Mouse (Mus musculus) hindbrain, embryonic 12.5 days (tissue): Measurements from ENCODE around the gene B3glct. TPM values are rescaled to one million over a fixed set of nuclear protein-coding genes. Genes with fewer than 3 reads are reported as not detected.

Experiments used
- ATAC-seq: fragments of 200-750 bp; cut with Nextera tagmentation; 2 replicates; pipeline ENCODE4 v1.8.0; 2017; ENCODE audit warnings: moderate TSS enrichment; ENCODE audit not compliant: low FRiP score
- H3K27ac ChIP-seq: fragments of 300-500 bp; sonication (generic); 2 replicates; pipeline ENCODE4 v1.5.1; 2016; ENCODE audit warnings: mild to moderate bottlenecking
- H3K27me3 ChIP-seq: fragments of 300-500 bp; sonication (generic); 2 replicates; pipeline ENCODE4 v1.6.1; 2016; ENCODE audit warnings: mild to moderate bottlenecking
- H3K36me3 ChIP-seq: fragments of 300-500 bp; sonication (generic); 2 replicates; pipeline ENCODE4 v1.6.1; 2016; ENCODE audit warnings: mild to moderate bottlenecking
- H3K4me1 ChIP-seq: fragments of 300-500 bp; sonication (generic); 2 replicates; pipeline ENCODE4 v1.6.1; 2016
- H3K4me2 ChIP-seq: fragments of 300-500 bp; sonication (generic); replicated peaks from 2 replicates; pipeline ENCODE4 v1.6.1; 2016; ENCODE audit warnings: mild to moderate bottlenecking
- H3K4me3 ChIP-seq: fragments of 300-500 bp; sonication (generic); 2 replicates; pipeline ENCODE4 v1.5.1; 2016; ENCODE audit warnings: mild to moderate bottlenecking
- H3K9ac ChIP-seq: fragments of 300-500 bp; sonication (generic); 2 replicates; pipeline ENCODE4 v1.6.1; 2016; ENCODE audit warnings: mild to moderate bottlenecking, moderate library complexity
- H3K9me3 ChIP-seq: fragments of 300-500 bp; sonication (generic); replicated peaks from 2 replicates; pipeline ENCODE4 v1.6.1; 2016; ENCODE audit warnings: mild to moderate bottlenecking
- WGBS: fragments of 180-500 bp; shearing (Covaris S2); methylation state at CpG from one replicate; pipeline ENCODE4 v1.1.7; 2016; 5-methylcytosine and 5-hydroxymethylcytosine counted together
- polyA plus RNA-seq: library from polyadenylated mRNA; unstranded; fragments of >200 nt; fragmentation: Nextera tagmentation; extraction: Ambion mirVana; gene quantifications from 2 replicates; pipeline ENCODE4 v1.2.1, GENCODE M21; 2016

The B3glct gene
- polyA plus RNA-seq, 1 experiment from 2014 or later: 16.3 TPM

DNA sequence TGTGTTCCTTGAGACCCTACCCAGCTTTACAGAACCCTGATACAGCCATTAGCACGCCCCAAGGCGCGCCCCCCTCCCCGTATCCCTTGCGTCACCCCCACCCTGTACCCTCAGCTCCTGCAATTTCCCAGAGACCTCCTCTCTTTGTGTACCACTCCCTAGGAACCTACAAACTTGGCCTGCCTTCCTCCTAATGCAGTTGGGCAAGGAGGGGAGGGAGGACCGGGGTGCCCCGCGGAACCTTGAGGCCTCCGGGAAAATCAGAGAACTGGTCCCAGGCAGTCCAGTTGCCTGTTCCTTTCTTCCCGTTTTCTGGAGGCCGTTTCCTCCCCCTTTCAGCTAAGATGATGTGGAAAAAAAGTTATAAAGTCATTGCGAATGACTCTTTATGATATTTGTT, 1.3 kb downstream of the B3glct start:
- Histone ChIP-seq H3K27ac (no peak overlapping the region), H3K27me3 (peaks cover 4% of the 10 kb centered on the region), H3K4me1 (peaks cover 10% of the 10 kb centered on the region), H3K9ac (peak overlapping the region; percentile 86; the same call in 1 of the 2 replicates), H3K4me3 (peak overlapping the region; percentile 76), H3K36me3 (no peaks in the 10 kb centered on the region), H3K9me3 (no peaks in the 10 kb centered on the region), H3K4me2 (peak overlapping the region; percentile 95)
- WGBS: 12% methylated on average over 12 of the region's 12 CpGs
- no peak for ATAC-seq

DNA sequence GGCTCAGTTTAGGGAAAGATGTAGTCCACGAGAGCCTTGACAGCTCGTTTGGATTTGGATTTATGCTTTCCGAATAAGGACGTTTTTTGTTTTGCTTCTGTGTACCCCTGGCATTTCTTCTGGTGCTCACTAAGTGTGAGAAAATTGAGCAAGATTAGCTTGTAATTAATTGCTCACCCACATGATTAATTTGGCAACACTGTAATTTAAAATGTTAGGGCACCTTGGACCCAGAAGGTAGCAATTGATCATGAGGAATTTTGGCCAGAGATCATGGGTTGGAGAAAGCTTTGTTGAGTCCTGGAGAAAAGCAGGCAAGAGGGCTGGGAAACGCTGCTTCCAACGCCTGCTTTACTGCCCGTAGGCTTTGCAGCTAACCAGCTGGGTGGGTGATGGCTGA, 1.9 kb downstream of the B3glct start:
- Histone ChIP-seq H3K27ac (no peak overlapping the region), H3K4me3 (no peak overlapping the region), H3K4me1 (peaks cover 10% of the 10 kb centered on the region), H3K9me3 (no peaks in the 10 kb centered on the region), H3K9ac (no peak overlapping the region), H3K4me2 (no peak overlapping the region), H3K36me3 (no peaks in the 10 kb centered on the region), H3K27me3 (peaks cover 4% of the 10 kb centered on the region)
- ATAC-seq: no peak
- 69% methylated on average over 7 of the region's 7 CpGs for WGBS

DNA sequence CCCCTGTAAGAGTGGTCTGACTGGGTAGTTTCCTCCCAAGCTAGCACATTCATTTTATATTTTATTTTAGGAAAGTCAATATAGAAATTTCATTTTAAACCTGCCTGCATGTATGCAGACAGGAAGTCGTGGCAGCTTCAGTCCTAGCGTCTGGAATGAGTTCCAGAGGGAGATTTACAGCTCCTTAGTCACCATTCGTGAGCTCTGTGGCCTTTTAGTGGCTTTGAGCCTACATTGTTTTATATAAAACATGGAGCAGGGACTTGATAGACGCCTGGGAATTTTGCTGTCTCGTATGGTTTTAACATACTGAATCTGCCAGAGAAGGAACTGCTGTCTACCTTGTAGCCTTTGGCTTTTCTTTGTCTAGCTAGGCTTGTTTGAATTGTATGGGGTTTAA, 2.9 kb downstream of the B3glct start:
- H3K9ac ChIP-seq: no peak overlapping the region
- no peak for ATAC-seq
- no peak overlapping the region for H3K4me3 ChIP-seq
- H3K36me3 ChIP-seq: no peaks in the 10 kb centered on the region
- H3K9me3 ChIP-seq: no peaks in the 10 kb centered on the region
- H3K27me3 ChIP-seq: peaks cover 4% of the 10 kb centered on the region
- WGBS: 74% methylated on average over 5 of the region's 5 CpGs
- no peak overlapping the region for H3K4me2 ChIP-seq
- peaks cover 10% of the 10 kb centered on the region for H3K4me1 ChIP-seq
- H3K27ac ChIP-seq: no peak overlapping the region

DNA sequence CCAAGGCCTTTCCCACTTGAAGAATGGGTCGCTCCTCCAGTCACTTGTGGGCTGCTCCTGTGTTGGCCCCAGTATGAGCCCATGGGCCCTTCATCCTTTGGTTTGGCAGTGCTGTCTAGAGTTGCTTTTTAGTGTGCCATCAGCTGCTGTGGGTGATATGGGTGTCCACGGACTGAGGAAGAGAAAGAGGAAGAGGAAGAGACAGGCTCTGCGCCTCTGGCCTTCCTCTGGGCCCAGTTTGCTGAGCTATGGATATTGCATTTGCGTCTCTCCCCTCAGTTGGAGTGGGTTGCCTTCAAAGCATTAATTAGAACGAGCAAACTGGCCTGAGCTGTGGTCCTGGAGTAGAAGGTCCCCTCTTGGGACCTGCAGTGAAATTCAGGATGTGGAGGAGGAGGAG, 11.8 kb downstream of the B3glct start:
- H3K9ac ChIP-seq: no peak overlapping the region
- 84% methylated on average over 5 of the region's 5 CpGs for WGBS
- H3K4me1 ChIP-seq: no peaks in the 10 kb centered on the region
- no peaks in the 10 kb centered on the region for H3K27me3 ChIP-seq
- H3K4me3 ChIP-seq: no peak overlapping the region
- no peak overlapping the region for H3K4me2 ChIP-seq
- no peak for ATAC-seq
- no peaks in the 10 kb centered on the region for H3K36me3 ChIP-seq
- no peaks in the 10 kb centered on the region for H3K9me3 ChIP-seq
- no peak overlapping the region for H3K27ac ChIP-seq

DNA sequence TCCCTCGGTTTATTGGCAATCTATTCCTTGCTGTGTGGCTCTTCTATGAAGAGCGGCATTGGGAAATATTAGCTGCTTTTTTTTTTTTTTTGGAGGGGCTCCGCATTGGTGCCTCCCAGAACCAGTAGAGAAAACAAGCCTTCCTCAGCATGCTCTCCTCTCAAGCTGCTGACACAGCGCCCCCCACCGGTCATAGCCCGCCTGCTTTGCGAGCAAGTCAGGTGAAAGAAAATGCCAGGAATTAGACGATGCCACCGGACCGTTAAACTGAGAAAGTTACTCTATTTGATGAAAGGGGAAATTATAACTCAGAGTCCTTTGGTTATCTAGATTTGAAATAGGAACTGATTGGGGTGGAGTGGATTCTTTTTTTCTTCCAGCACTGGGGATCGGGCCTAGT, 14.5 kb downstream of the B3glct start:
- no peak overlapping the region for H3K4me3 ChIP-seq
- WGBS: 76% methylated on average over 11 of the region's 11 CpGs
- no peak overlapping the region for H3K27ac ChIP-seq

DNA sequence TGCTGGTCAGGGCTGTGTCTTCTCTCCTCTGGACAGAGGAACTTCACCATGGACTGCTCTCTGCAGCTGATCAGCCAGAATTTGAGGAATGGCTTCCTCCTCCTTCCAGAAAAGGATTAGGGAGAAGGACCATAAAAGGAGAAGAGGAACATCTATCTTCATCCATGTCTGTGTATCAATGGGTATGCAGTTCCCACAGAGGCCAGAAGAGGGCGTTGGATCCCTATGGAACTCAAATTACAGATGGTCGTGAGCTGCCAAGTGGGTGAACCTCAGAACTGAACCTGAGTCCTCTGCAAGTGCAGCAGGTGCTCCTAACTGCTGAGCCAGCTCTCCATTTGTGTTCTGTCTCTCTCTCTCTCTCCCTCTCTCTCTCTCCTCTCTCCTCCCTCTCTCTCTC, 15.2 kb downstream of the B3glct start:
- Histone ChIP-seq H3K9me3 (no peaks in the 10 kb centered on the region), H3K9ac (no peak overlapping the region), H3K4me3 (no peak overlapping the region), H3K36me3 (peaks cover 7% of the 10 kb centered on the region; the same call in 1 of the 2 replicates), H3K4me1 (no peaks in the 10 kb centered on the region), H3K27me3 (no peaks in the 10 kb centered on the region), H3K4me2 (no peak overlapping the region), H3K27ac (no peak overlapping the region)
- ATAC-seq: no peak
- 77% methylated on average over 2 of the region's 2 CpGs for WGBS

More for the DNA sequence above, 14.5 kb downstream of the B3glct start:
- H3K9ac ChIP-seq: no peak overlapping the region
- H3K9me3 ChIP-seq: no peaks in the 10 kb centered on the region
- H3K4me1 ChIP-seq: no peaks in the 10 kb centered on the region
- no peaks in the 10 kb centered on the region for H3K27me3 ChIP-seq
- no peak overlapping the region for H3K4me2 ChIP-seq
- H3K36me3 ChIP-seq: peaks cover 7% of the 10 kb centered on the region; the same call in 1 of the 2 replicates
- no peak for ATAC-seq

DNA sequence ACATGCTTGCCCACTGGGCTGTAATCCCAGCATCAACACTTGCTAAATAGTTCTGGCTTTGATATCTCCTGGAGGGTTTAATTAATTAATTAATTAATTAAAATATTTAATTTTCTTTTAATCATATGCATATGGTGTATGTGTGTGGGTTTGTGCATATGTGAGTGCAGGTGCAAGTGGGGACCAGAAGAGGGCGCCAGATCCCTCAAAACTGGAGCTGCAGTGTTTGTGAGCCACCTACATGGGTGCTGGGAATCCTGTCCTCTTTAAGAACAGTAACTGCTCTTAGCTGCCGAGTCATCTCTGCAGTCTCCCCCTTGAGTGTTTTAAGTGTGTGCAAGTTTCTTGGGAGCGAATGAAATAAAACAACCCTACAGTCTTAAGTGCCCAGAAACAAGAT, 15.9 kb downstream of the B3glct start:
- ATAC-seq: no peak
- H3K9ac ChIP-seq: no peak overlapping the region

DNA sequence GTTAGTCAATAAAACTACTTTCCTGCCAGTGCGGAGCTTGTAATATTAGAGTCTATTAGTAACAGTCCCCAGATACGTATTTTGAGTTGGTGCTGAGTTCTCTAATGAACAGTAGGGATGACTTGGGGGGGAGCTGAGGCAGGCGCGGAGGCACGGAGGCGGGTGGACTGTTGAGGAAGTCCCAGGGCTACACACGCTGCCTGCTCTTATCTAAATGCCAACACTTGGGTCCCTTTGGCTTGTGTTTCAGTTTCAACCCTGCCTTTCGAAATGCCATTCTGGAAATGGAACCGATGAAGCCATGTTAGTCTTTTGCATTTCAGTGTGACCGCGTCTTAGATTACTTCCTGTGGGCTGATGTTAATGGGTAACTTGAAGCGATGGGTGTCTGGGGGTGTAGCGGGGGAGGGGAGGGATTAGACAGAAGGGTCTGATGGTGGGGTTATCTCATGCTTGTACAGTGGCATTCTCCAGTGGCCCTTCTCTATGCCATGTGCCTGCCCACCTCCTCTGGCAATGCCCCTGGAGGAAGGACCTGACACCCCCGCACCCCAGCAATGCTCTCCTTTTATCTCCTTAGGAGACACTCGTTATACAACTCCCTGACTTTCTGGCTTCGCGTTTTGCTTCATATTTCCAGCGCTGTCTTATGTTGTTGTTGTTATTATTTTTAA, 17.2 kb downstream of the B3glct start:
- Histone ChIP-seq H3K9ac (no peak overlapping the region), H3K27ac (no peak overlapping the region), H3K36me3 (peaks cover 7% of the 10 kb centered on the region; the same call in 1 of the 2 replicates), H3K4me2 (no peak overlapping the region), H3K9me3 (peaks cover 6% of the 10 kb centered on the region; the same call in 1 of the 2 replicates), H3K4me3 (no peak overlapping the region), H3K27me3 (no peaks in the 10 kb centered on the region), H3K4me1 (no peaks in the 10 kb centered on the region)
- no peak for ATAC-seq
- 89% methylated on average over 18 of the region's 18 CpGs for WGBS

More for the DNA sequence above, 15.9 kb downstream of the B3glct start:
- H3K9me3 ChIP-seq: no peaks in the 10 kb centered on the region
- H3K4me2 ChIP-seq: no peak overlapping the region
- no peak overlapping the region for H3K4me3 ChIP-seq
- H3K27ac ChIP-seq: no peak overlapping the region
- WGBS: 82% methylated on average over 3 of the region's 3 CpGs
- H3K36me3 ChIP-seq: peaks cover 7% of the 10 kb centered on the region; the same call in 1 of the 2 replicates
- no peaks in the 10 kb centered on the region for H3K27me3 ChIP-seq
- H3K4me1 ChIP-seq: no peaks in the 10 kb centered on the region

DNA sequence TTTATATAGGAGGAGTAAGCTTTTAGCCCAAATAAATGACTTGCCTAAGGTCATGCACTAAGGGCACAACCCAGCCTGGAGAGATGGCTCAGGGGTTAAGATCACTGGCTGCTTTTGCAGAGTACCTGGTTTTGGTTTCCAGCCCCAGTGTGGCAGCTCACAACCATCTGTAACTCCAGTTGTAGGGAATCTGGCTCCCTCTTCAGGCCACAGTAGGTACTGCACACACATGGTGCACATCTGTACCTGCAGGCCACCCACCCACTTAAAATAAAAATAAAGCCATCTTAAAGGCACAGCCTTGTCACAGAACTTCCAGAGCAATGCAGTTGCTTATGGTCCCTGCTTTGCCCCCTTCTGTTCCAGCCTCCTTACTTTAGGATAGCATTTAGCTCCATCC, 24.7 kb downstream of the B3glct start:
- Histone ChIP-seq H3K27me3 (no peaks in the 10 kb centered on the region), H3K4me1 (no peaks in the 10 kb centered on the region), H3K36me3 (no peaks in the 10 kb centered on the region; the same call in 1 of the 2 replicates), H3K4me2 (no peak overlapping the region), H3K9me3 (peaks cover 6% of the 10 kb centered on the region), H3K27ac (no peak overlapping the region), H3K9ac (no peak overlapping the region), H3K4me3 (no peak overlapping the region)
- ATAC-seq: no peak

DNA sequence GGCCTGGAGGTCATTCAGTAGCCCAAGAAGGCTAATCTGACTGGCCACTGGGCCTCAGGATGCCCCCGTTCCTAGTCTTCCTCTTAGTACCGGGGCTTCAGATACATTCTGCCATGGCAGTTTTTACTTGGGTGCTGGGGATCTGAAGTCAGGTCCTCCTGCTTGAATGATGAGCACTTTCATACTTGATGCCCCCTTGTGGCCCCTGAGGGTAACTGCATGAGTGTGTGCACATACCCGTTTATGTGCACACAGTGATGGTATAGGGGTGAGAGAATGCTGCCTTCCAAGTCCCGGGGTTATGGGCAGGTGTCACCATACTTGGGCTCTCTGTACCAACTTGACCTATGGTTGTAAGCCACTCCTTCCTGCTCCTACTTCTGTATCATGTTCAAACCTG, 33.5 kb downstream of the B3glct start:
- H3K9me3 ChIP-seq: 0 out of 2 replicates have a peak, but pooled peaks cover 4% of the 10 kb centered on the region
- no peak overlapping the region for H3K27ac ChIP-seq
- WGBS: 98% methylated on average over 4 of the region's 4 CpGs
- no peak overlapping the region for H3K4me2 ChIP-seq
- 0 out of 2 replicates have a peak, but pooled peaks cover 2% of the 10 kb centered on the region for H3K36me3 ChIP-seq
- H3K4me1 ChIP-seq: peaks cover 7% of the 10 kb centered on the region
- ATAC-seq: no peak
- no peak overlapping the region for H3K4me3 ChIP-seq
- no peaks in the 10 kb centered on the region for H3K27me3 ChIP-seq
- no peak overlapping the region for H3K9ac ChIP-seq

DNA sequence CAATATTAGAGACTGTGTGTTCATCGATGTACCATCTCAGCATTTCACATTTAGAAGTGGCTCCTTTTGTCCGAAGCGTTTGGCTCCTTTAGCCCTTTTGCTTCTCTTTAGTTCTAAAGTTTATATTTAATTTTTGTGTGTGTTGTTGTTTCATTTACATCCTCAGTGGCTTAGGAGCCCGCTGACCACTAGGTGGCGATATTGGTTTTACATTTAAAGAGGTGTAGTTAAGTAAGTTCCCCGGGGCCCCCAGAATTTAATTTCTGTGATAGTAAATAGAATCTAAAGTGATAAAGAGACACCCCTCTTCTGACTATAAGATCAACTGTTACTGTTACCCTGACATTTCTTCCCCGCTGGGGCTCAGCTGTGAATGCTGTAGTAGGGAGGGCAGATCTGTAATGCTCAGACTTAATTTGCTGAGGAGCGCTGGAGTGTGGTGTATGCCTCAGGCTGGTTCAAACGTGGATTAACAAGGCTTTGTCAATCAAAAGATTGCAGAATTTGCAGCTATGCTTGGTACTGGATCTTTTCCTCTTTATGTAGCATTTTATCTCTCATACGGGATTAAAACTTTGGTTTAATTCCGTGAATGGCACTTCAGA, 35.2 kb downstream of the B3glct start:
- 0 out of 2 replicates have a peak, but pooled peaks cover 2% of the 10 kb centered on the region for H3K36me3 ChIP-seq
- no peaks in the 10 kb centered on the region; the same call in 1 of the 2 replicates for H3K9me3 ChIP-seq
- no peak overlapping the region for H3K4me2 ChIP-seq
- WGBS: 50% methylated on average over 11 of the region's 11 CpGs
- H3K4me3 ChIP-seq: no peak overlapping the region
- ATAC-seq: peak; percentile 76
- no peaks in the 10 kb centered on the region for H3K27me3 ChIP-seq
- H3K4me1 ChIP-seq: peaks cover 7% of the 10 kb centered on the region
- H3K27ac ChIP-seq: peak overlapping the region; percentile 60
- H3K9ac ChIP-seq: no peak overlapping the region

DNA sequence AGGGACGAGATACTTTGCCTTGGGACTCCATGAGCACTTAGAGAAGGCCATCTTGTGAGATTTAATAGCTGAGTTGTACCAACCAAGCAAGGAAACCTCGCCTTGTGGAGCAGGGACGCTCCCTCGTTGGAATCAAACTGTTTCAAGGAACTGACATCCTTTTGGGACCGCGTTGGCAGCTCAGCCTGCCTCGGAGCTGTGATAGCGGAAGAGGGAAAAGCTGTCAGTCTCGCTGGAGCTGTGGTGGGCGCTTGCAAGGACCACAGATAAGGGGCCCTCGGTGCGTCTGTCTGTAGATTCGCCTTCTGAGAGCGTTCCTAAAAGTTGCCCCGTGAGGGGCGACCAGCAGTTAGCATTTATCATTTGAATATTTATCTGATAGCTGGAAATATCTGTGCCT, 35.8 kb downstream of the B3glct start:
- H3K4me3 ChIP-seq: no peak overlapping the region
- H3K36me3 ChIP-seq: 0 out of 2 replicates have a peak, but pooled peaks cover 2% of the 10 kb centered on the region
- ATAC-seq: no peak
- no peaks in the 10 kb centered on the region; the same call in 1 of the 2 replicates for H3K9me3 ChIP-seq
- no peak overlapping the region for H3K9ac ChIP-seq
- no peak overlapping the region for H3K4me2 ChIP-seq
- peak overlapping the region; percentile 60 for H3K27ac ChIP-seq
- H3K27me3 ChIP-seq: no peaks in the 10 kb centered on the region
- peaks cover 7% of the 10 kb centered on the region for H3K4me1 ChIP-seq
- 72% methylated on average over 16 of the region's 16 CpGs for WGBS
